Mouse (Mus musculus) cortical plate, adult 2 months (tissue): Measurements from ENCODE around the gene C5ar2. TPM values are rescaled to one million over a fixed set of nuclear protein-coding genes. Genes with fewer than 3 reads are reported as not detected.

Experiments
- H3K27ac ChIP-seq: fragments of 200-500 bp; 2 replicates; pipeline ENCODE4 v1.5.1; 2012; ENCODE audit warnings: low read length, control low read depth, inconsistent platforms; ENCODE audit not compliant: insufficient read depth
- H3K4me1 ChIP-seq: fragments of 200-500 bp; 2 replicates; pipeline ENCODE4 v1.6.1; 2011; ENCODE audit warnings: low read length; ENCODE audit not compliant: control insufficient read depth, insufficient read depth
- H3K4me3 ChIP-seq: fragments of 200-500 bp; 2 replicates; pipeline ENCODE4 v1.5.1; 2011; ENCODE audit warnings: mild to moderate bottlenecking, low read length, control low read depth; ENCODE audit not compliant: insufficient read depth
- CTCF ChIP-seq: fragments of 200-500 bp; IDR thresholded peaks from 2 replicates; pipeline ENCODE4 v1.5.1; 2011; ENCODE audit warnings: mild to moderate bottlenecking, control low read depth, low read length; ENCODE audit not compliant: insufficient read depth; ENCODE audit errors: extremely low read depth
- POLR2A ChIP-seq: fragments of 200-500 bp; IDR thresholded peaks from 2 replicates; pipeline ENCODE4 v1.6.1; 2011; ENCODE audit warnings: mild to moderate bottlenecking, low read length, control low read depth; ENCODE audit not compliant: insufficient read depth; ENCODE audit errors: extremely low read depth
- polyA plus RNA-seq: library from polyadenylated mRNA; depleted of rRNA; stranded (reverse); fragments of >200 nt; gene quantifications from 2 replicates; pipeline ENCODE4 v1.2.3, GENCODE M21; 2012

The C5ar2 gene
- polyA plus RNA-seq, 1 experiment: 0.48 TPM

DNA sequence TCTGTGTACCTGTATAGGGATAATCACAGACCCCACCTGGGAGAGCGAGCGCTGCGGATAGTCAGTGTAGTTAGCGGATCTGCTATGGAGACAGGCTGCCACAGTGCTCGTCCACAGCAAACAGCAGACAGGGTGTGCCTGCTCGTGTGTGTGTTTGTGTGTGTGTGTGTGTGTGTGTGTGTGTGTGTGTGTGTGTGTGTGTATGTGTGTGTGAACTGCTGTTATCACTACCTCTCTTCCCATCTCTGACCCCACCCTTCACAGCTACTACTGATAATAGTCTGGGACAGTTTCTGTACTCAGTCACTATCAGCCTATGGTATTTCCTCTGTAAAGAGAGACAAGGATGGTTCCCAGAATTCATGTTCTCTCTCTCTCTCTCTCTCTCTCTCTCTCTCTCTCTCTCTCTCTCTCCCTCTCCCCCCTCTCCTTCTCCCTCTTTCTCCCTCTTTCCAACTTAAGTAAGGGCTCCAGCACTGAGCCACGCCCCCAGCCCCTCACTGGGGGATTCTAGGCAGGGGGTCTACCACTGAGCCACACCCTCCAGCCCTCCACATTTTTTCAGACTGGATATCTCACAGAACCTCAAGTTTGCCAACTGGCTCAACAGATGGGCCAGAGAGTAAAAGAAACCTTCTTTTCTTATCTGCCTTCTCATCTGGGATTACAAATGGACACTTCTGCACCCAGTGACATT lies 3.5 kb downstream of the C5ar2 start:
- no peaks in the 10 kb centered on the region for H3K4me1 ChIP-seq
- no peak overlapping the region for H3K27ac ChIP-seq
- TF ChIP-seq CTCF (no peak), POLR2A (no peak)
- no peak overlapping the region for H3K4me3 ChIP-seq

DNA sequence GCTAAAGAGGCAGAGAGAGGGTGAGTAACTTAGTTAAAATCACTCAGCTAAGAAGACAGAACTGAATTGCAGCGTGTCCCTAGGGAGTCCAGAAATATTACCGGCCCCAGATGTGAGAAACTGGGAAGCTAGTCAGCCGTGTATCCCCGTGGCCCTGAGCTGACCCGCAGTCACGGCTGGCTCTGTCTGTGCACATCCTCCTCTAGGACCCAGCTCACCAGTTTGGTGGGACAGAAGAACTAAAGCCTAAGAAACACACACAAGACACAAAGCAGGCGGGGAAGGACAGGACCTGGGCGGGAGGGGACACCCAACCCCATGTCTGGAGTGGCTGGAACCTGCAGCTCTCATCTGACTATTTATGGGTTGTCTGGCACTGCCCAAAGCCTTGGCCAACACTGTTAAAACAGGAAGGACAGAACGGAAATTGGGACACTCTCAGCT lies 4.4 kb downstream of the C5ar2 start:
- H3K4me3 ChIP-seq: no peak overlapping the region
- no peak overlapping the region for H3K27ac ChIP-seq
- no peaks in the 10 kb centered on the region for H3K4me1 ChIP-seq
- TF ChIP-seq POLR2A (no peak), CTCF (no peak)

DNA sequence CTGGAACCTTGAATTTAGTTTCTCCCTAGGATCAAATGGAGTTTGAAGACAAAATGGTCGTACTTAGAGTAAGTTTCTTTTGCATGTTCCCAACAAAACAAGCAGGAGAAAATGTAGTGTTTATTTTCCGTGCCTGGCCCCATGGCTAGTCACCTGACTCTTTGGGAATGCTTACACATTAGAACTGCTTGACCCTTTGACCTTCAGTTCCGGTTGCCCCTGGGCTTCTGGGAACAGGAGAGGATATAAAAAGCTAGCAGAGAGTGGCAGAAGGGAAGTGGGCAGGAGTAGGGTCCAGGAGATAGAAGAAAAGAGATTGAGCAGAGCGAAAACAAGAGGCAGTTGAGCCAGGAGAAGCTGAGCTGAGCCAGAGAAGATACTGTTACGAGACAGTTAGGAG lies 14.1 kb downstream of the C5ar2 start:
- TF ChIP-seq POLR2A: no peak
- no peak for TF ChIP-seq CTCF
- H3K27ac ChIP-seq: peak overlapping the region; percentile 77
- no peak overlapping the region for H3K4me3 ChIP-seq
- H3K4me1 ChIP-seq: no peaks in the 10 kb centered on the region

DNA sequence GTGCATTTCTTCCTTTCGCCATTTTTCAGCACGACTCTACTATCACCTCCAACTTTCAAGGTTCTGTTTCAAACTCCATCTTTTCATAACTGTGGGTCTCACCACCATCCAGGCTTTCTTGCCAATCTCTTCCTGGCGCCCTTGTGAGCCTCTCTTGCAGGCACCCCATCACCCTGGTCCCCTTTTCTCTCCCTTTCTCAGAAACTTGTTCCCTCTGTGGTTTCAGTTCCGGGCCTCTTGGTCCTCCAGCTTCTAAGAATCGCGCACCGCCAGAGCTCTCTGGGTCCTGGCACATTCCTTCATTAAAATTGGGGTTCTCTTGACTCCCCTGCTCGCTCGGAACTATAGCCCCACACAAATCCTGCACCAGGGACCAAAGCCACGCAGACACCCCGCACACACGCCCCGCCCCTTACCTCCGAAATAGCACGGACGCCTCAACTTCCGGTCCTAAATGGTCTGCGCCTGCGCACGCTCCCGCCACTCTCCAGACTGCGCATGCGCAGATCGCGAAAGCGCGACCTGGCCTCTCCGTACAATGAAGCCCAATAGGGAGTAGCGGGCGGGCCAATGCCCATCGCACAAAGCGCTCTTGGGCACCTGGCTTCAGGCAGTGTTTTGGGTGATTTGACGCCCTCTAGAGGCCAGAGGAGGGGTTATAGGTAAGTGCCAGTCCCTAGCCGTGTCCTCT lies 22.2 kb downstream of the C5ar2 start, which contains the start of gene Dhx34:
Dhx34 (minus strand) TSS at position 456 of the 691 bp plus-strand sequence.
- TF ChIP-seq CTCF (peak; percentile 23; the same call in 1 of the 2 replicates), POLR2A (peak; percentile 71)
- H3K4me1 ChIP-seq: no peaks in the 10 kb centered on the region
- peak within 1 kb of the TSS; percentile 61 for H3K4me3 ChIP-seq
- peak within 1 kb of the TSS; percentile 50 for H3K27ac ChIP-seq

DNA sequence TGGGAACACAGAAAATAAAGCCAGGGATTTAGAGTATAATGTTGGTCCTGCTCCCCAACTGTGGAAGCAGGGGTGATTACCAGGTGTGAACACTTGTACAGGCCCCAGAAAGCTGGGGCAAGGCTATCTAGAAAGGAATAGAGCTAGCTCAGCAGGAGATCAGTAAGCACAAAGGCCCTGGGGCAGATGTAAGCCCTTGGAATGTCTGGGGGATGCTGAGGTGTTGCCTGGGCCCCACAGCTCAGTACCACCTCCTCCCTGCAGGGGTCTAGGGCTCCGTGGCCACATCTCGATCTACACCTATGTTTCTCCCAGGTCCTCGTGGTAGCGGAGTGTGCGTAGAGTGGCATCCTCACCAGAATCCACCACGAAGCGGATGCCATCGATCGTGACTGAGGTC lies 30.0 kb downstream of the C5ar2 start:
- TF ChIP-seq POLR2A: no peak
- no peak for TF ChIP-seq CTCF

DNA sequence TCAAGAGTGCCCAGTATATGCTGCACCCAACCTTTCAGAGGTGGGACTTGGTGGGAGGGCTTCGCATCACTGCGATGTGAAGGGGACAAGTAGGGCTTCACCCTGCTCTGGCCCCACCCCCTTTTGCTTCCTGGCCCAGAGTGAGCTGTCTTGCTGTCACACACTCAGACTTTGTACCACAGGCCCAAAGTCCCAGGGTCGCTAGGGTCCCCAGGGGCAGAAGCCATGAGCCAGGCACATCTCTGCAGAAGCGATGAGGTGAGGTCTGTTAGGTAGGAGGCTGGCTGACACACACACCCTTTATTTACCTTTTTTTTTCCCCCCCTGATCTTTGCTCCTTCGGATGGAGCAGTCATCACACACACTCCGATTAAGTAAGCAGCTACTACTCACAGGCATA lies 30.8 kb downstream of the C5ar2 start:
- H3K4me3 ChIP-seq: no peak overlapping the region
- TF ChIP-seq POLR2A: no peak
- TF ChIP-seq CTCF: no peak
- no peak overlapping the region for H3K27ac ChIP-seq
- no peaks in the 10 kb centered on the region for H3K4me1 ChIP-seq

More for the DNA sequence above, 30.0 kb downstream of the C5ar2 start:
- Histone ChIP-seq H3K4me1 (no peaks in the 10 kb centered on the region), H3K4me3 (no peak overlapping the region), H3K27ac (no peak overlapping the region)

DNA sequence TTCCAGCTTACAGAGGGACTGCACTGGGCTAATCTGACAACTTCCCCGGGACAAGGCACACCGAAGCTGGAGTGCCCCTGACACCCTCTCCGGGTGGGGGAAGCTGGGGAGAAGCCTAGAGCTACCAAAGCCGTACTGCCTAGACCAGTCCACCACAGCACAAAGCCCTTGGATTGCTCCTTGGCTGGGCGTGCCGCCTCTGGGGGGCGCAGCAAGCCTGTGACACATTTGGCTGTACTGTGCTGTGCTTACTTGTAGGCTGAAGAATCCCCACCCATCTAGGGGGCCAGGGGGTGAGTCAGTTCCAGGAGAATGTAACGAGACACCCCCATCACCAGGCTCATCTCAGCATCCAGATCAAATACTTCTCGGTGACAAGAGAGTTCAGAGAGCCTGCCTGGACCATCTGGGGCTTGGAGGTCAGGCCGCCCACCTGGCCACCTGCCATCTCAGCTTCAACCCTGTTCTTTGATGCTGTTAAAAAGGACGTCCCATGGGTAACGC lies 33.0 kb downstream of the C5ar2 start:
- TF ChIP-seq POLR2A (no peak), CTCF (no peak)
- Histone ChIP-seq H3K27ac (no peak overlapping the region), H3K4me1 (peaks cover 2% of the 10 kb centered on the region; the same call in 1 of the 2 replicates), H3K4me3 (no peak overlapping the region)

DNA sequence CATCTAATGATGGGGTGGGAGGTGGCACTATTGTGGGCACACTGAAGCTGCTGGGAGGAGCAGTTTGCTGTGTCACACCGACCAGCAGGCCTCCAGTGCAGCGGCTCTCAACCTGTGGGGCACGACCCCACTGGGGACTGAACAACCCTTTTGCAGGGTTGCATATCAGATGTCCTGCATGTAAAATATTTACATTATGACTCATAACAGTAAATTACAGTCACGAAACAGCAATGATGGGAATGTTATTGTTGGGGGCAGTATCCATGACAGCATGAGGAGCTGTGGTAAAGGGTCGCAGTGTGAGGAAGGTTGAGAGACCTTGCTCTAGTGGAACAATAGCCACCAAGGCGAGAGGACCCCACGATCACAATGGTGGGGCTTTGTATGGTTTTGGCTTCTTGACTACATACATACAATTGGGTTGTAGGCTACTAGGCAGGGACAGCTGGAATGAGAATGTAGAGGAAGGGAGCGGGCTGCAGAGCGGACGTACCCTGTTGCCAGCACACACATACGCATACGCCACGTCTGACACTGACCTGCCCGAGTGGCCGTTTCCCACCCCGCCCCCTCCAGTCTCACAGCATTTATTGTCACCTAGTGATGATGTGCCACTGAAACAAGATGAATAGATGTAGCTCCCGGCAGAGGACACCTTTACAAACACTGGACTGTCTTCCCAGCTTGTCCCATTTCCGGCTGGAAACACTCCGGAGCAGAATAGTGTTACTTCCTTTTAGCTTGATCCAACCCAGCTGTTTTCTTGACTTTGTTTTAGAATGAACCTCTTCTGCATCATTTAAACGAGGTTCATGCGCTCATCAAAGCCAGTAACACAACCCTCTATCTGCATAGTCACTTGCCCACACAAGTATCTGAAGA lies 34.9 kb downstream of the C5ar2 start:
- Histone ChIP-seq H3K4me3 (no peak overlapping the region), H3K4me1 (peaks cover 2% of the 10 kb centered on the region; the same call in 1 of the 2 replicates), H3K27ac (no peak overlapping the region)
- TF ChIP-seq CTCF: no peak

DNA sequence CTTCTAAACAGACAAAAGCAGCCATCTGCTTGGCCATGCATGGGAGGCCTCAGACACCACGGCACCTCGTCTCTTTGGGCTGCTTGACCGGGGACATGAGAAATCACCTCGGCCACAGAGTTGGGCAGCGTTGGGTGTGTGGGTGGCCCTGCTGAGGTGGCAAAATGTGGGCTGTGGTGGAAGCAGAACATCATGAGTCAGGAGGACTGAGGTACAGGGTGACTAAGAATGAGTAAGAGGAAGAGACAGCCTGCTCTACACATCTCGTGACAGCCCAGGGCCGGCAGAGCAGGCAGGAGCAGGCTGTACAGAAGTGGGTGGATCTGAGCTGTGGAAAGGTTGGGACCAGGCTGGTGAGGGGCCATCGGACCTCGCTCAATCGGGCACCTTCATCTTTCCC lies 36.5 kb downstream of the C5ar2 start:
- Histone ChIP-seq H3K27ac (peak overlapping the region; percentile 31; the same call in 1 of the 2 replicates), H3K4me1 (peaks cover 2% of the 10 kb centered on the region; the same call in 1 of the 2 replicates), H3K4me3 (no peak overlapping the region)
- no peak for TF ChIP-seq CTCF
- no peak for TF ChIP-seq POLR2A
